Mouse (Mus musculus) ovary, postnatal 14 days (tissue): Measurements from ENCODE around the gene Agpat1.

ENCODE experiments used
- DNase-seq: peaks from one replicate; pipeline ENCODE4 v3.0.0; 2022; ENCODE audit warnings: low spot score

Gene Agpat1

GRCm38 (mm10) chr17:34604061-34604508 lies at the start of gene Agpat1:
TSS of gene Agpat1 (plus strand) at chr17:34604262.
- peak; percentile 98 for DNase-seq

GRCm38 (mm10) chr17:34555483-34555882 lies 48.6 kb upstream of the Agpat1 start:
- DNase-seq: peak; percentile 77

- no peak for DNase-seq
Measured at GRCm38 (mm10) chr17:34556406-34556805, 47.7 kb upstream of the Agpat1 start.

GRCm38 (mm10) chr17:34557411-34557810 lies 46.7 kb upstream of the Agpat1 start:
- no peak for DNase-seq

GRCm38 (mm10) chr17:34559116-34559515 lies 44.9 kb upstream of the Agpat1 start:
- no peak for DNase-seq

GRCm38 (mm10) chr17:34559895-34560294 lies 44.2 kb upstream of the Agpat1 start:
- DNase-seq: no peak

- no peak for DNase-seq
Measured at GRCm38 (mm10) chr17:34560438-34560837, 43.6 kb upstream of the Agpat1 start.

GRCm38 (mm10) chr17:34561200-34561599 lies 42.9 kb upstream of the Agpat1 start:
- no peak for DNase-seq

- DNase-seq: no peak
Measured at GRCm38 (mm10) chr17:34562595-34562994, 41.5 kb upstream of the Agpat1 start.

GRCm38 (mm10) chr17:34563354-34563753 lies 40.7 kb upstream of the Agpat1 start:
- DNase-seq: no peak

- no peak for DNase-seq
Measured at GRCm38 (mm10) chr17:34564003-34564421, 40.0 kb upstream of the Agpat1 start, which contains the start of gene Notch4. TSS of gene Notch4 (plus strand) at chr17:34564268.

- DNase-seq: no peak
Measured at GRCm38 (mm10) chr17:34564796-34565195, 39.3 kb upstream of the Agpat1 start.

- DNase-seq: no peak
Measured at GRCm38 (mm10) chr17:34567311-34567710, 36.8 kb upstream of the Agpat1 start.

- no peak for DNase-seq
Measured at GRCm38 (mm10) chr17:34568421-34568820, 35.6 kb upstream of the Agpat1 start.

GRCm38 (mm10) chr17:34569919-34570318 lies 34.1 kb upstream of the Agpat1 start:
- DNase-seq: no peak

- DNase-seq: no peak
Measured at GRCm38 (mm10) chr17:34571875-34572274, 32.2 kb upstream of the Agpat1 start.

- no peak for DNase-seq
Measured at GRCm38 (mm10) chr17:34572361-34572760, 31.7 kb upstream of the Agpat1 start.

GRCm38 (mm10) chr17:34576577-34576976 lies 27.5 kb upstream of the Agpat1 start:
- no peak for DNase-seq

GRCm38 (mm10) chr17:34578070-34578469 lies 26.0 kb upstream of the Agpat1 start:
- no peak for DNase-seq

- no peak for DNase-seq
Measured at GRCm38 (mm10) chr17:34582528-34582927, 21.5 kb upstream of the Agpat1 start.

GRCm38 (mm10) chr17:34583397-34583796 lies 20.7 kb upstream of the Agpat1 start:
- no peak for DNase-seq

- no peak for DNase-seq
Measured at GRCm38 (mm10) chr17:34583819-34584218, 20.2 kb upstream of the Agpat1 start.

- no peak for DNase-seq
Measured at GRCm38 (mm10) chr17:34585121-34585520, 18.9 kb upstream of the Agpat1 start.

- no peak for DNase-seq
Measured at GRCm38 (mm10) chr17:34585877-34586771, 17.9 kb upstream of the Agpat1 start.
